Mouse (Mus musculus) brain, embryonic 14.5 days (tissue): ENCODE data around the gene Ell2.
"Not testable (repeated sequence)": the region's sequence is repeated elsewhere in the genome, so short reads cannot be mapped to it uniquely, and the experiment has no call there.

Experiments
- CTCF ChIP-seq: fragments of 200-500 bp; IDR thresholded peaks from 2 replicates; pipeline ENCODE4 v1.5.1; 2012; ENCODE audit warnings: inconsistent platforms, mild to moderate bottlenecking, moderate library complexity, borderline replicate concordance; ENCODE audit not compliant: insufficient read depth, insufficient read length; ENCODE audit errors: extremely low read depth
- POLR2A ChIP-seq: fragments of 200-500 bp; IDR thresholded peaks from 2 replicates; pipeline ENCODE4 v1.6.1; 2012; ENCODE audit warnings: mild to moderate bottlenecking, inconsistent platforms, borderline replicate concordance; ENCODE audit not compliant: poor library complexity, insufficient read depth, insufficient read length, severe bottlenecking; ENCODE audit errors: extremely low read depth

DNA sequence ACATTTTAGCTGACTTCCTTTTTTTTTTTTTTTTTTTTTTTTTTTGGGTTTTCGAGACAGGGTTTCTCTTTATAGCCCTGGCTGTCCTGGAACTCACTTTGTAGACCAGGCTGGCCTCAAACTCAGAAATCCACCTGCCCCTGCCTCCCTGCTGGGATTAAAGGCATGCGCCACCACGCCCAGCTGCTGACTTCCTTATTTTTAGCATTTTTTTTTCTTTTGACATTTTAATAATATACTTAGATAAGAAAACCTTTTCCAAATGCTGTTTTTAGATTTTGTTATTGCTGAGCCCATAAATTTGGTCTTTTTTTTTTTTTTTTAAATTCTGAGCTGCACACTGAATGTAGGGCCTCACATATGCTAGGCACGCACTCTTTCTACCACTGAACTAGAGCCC, 5.0 kb downstream of the Ell2 start:
- TF ChIP-seq CTCF, POLR2A: not testable (repeated sequence)
